Mouse (Mus musculus) liver, postnatal 0 days (tissue): ENCODE measurements around the gene Fastkd5.

Experiments used
- CTCF ChIP-seq: sonication (generic); IDR thresholded peaks from 2 replicates; pipeline ENCODE4 v1.5.1; 2016; ENCODE audit warnings: antibody characterized with exemption, low read depth
- EP300 ChIP-seq: IDR thresholded peaks from 2 replicates; pipeline ENCODE4 v1.6.1; 2016; ENCODE audit warnings: antibody characterized with exemption, low read depth, mild to moderate bottlenecking

- no peak for TF ChIP-seq CTCF
- TF ChIP-seq EP300, result no peak
Observed at GRCm38 (mm10) chr2:130577021-130577420, 52.8 kb downstream of the Fastkd5 start.
